Mouse (Mus musculus): ENCODE data around the gene Sh3rf1. TPM values are rescaled to one million over a fixed set of nuclear protein-coding genes. Genes with fewer than 3 reads are reported as not detected.
"Not testable (repeated sequence)": the region's sequence is repeated elsewhere in the genome, so short reads cannot be mapped to it uniquely, and the experiment has no call there.

The Sh3rf1 gene
- total and polyA plus RNA-seq, 3 experiments = 9.9 to 11.4 (median 11.0) TPM

DNA sequence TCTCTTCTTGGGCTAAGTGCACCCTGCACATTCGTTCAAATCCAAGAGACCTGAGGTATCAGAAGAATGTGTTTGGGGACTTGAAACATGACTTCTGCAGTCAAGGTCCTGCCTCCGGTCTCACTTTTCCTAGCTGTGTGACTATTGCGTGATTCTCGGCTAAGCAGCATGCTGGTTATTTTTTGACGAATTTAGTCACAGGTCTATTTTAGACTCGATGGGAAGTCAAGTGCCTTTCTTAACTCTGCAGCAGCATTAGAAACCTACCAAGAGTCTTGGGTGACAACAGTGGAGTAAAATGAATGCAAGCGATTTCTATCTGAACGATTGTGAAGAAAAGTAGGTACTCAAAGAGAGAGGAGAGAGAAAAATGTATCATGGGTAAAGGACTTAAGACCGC, 149.6 kb downstream of the Sh3rf1 start:
- DNase-seq = no peak

GRCm38 (mm10) chr8:61374059-61374755, 150.5 kb downstream of the Sh3rf1 start:
- DNase-seq = no peak

GRCm38 (mm10) chr8:61375205-61375604, 151.5 kb downstream of the Sh3rf1 start:
- no peak for DNase-seq

DNA sequence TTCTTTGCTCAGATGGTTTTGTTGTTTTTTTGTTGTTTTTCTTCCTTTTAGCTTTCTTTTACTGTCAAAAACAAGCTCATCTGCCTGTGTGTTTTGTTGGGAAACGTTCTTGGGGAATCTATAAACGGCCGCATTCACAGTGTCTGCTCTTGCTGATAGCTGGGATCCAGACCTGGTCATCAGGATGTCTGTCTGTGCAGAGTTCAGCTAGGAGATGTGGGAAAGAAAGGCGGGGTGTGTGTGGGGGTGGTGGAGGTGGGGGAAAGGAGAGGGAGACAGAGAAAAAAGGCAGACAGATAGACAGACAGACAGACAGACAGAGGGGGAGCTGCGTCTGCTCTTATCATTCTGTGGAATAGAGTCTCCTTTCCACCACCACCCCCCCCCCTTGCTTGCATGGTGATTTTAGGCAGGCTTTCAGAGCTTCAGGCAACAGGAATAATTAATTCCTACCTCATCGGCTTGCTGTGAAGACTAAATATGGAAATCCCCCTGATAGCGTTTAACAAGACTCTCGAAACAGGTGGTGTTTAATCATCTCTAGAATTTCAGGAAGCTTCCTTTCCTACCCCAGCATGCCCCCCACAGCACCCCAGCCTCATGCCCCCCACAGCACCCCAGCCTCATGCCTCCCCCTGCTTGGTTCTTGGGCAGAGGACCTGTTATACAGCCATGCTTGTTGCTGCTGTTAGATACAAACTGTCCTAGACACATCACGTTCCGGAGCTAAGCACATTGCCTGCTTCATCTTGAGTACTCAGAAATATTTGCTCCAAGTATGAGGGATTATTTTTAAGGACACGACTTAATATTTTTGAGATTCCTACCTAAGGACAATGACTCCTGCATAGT, 155.4 kb downstream of the Sh3rf1 start:
- no peak for DNase-seq

DNA sequence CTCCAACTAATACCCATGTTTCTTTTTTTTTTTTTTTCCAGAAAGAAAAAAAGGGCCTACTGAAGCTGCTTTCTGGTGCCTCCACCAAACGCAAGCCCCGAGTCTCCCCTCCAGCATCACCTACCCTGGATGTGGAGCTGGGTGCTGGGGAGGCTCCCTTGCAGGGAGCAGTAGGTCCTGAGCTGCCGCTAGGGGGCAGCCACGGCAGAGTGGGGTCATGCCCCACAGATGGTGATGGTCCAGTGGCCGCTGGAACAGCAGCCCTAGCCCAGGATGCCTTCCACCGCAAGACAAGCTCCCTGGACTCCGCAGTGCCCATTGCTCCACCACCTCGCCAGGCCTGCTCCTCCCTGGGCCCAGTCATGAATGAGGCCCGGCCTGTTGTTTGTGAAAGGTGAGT, 160.9 kb downstream of the Sh3rf1 start:
- DNase-seq = no peak

- DNase-seq = no peak
Measured at GRCm38 (mm10) chr8:61385502-61386191, 162.0 kb downstream of the Sh3rf1 start.

DNA sequence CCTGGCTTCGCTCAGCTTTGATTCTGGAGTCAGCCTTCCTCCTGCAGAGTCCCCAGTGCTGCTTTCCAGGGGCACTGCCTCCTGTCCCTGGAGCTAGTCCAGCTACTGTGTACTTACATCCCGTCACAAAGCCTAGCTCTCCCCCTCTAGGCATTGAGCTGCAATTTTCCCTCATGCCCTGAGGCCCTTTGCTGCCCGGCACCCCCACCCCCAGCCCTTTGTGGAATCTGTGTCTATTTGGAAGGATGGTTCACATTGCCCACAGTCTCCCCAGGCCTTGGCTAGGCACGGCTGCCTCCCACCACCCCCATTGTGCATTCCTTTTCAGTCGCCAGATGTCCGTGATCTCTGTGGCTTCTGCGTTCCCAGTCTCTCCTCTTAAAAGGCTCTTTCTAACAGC, 163.0 kb downstream of the Sh3rf1 start:
- DNase-seq = no peak

DNA sequence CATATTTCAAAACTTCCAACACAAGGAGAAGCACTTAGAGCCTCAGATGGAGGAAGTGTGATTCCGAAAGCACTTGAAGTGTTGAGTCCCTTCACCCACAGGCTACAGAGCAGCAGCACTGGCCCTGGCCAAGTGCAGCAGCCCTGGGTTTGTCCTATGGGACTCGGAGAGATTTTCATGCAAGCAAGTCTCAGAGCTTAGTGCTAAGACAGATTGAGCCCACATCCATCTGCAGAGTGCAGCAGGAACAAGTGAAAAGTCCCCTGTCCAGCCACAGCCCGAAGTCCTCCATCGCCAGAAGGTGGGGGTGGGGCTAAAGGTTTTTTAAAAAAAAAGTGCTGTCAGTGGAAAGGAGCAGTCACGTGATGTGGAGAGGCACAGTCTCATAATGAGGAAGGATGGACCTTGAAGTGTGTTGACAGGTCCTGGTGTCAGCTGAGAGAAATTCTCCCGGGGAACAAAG, 163.9 kb downstream of the Sh3rf1 start:
- DNase-seq = no peak

DNA sequence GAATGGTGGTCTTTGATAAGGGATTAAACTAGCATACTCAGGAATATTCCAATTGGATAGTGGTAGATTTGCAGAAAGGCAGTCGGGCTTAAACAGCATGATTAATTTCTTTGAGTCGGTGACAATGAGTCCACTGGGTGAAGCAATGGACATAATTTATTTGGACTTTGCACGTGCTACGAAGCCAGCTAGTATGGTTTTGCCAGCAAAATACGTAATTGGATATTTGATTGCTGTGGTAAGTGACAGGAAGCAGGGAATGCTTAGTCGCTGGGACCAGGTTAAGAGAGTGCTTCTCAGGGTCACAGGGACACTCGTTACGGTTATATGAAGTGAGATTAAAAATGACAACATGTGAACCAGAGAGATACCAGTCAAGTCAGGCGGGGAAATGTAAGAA, 164.7 kb downstream of the Sh3rf1 start:
- no peak for DNase-seq

DNA sequence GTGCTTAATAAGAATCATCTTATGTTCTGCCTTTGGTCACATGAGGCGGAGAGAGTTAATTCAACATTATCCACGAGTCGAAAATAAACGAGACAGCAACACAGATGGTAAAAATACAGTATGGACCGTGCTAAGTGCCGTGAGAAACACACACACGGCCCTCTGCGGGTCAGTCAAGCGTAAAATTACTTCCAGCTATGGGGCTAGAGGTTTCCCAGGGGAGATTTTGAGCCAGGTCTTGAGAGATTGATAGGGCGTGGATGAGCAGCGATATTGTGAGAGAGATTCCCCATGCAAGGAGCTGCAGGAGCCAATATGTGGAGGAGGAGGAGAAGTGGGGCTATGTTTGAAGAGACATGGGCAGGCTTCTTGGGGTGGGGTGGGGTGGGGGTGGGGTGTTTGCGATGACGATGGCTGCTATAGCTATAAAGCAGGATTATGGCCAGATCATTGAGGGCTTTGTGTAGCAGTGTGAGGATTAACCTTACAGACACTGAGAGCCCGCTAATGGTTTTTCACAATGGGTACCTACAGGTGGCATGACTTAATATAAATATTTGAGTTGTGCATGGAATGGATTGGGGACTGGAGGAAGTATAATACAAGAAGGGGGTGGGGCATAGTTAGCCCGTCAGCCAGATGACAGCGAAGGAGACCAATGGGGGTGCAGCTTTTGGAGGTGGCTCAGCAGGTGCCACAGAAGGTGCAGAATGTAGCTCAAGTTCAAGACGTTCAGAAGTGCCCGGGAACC, 166.8 kb downstream of the Sh3rf1 start:
- no peak for DNase-seq

DNA sequence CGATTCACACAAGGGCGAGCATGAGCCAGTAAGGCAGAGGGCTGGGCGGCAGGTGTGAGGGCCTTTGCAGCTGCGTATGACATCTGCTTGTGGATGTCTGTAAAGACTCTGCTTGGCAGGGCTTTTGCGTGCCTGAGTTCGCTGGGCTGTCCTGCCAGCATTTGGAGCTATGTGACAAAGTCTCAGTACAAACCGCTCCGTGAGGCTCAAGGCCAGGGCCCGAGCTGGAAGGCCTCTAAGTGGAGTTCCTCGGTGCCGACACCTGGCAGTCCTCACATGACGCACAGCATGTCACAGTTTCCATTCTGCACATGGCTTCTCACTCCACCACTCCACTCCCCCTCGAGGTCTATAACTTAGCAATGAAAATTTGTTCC, 167.4 kb downstream of the Sh3rf1 start:
- peak; percentile 23 for DNase-seq

DNA sequence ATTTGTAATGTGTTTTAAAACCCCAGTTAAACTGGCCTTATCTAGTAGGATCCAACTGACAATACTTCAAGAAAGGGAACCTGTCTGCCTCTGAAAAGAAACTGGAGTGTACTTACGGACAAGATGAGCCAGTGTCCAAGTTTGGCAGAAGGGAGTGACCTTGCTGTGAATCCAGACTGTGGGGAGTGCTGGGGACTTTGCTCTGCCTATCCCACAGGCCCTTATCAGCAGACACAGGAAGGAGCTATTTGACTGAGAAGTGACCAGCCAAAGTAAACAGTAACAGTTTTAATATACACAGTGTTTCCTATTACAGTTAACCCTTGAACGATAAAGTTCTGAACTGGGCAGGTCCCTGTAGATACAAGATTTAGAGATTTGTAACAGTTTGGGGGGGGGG, 173.5 kb downstream of the Sh3rf1 start:
- peak; percentile 39 for DNase-seq

- DNase-seq = peak; percentile 66
Measured at GRCm38 (mm10) chr8:61397755-61398154, 174.1 kb downstream of the Sh3rf1 start.

DNA sequence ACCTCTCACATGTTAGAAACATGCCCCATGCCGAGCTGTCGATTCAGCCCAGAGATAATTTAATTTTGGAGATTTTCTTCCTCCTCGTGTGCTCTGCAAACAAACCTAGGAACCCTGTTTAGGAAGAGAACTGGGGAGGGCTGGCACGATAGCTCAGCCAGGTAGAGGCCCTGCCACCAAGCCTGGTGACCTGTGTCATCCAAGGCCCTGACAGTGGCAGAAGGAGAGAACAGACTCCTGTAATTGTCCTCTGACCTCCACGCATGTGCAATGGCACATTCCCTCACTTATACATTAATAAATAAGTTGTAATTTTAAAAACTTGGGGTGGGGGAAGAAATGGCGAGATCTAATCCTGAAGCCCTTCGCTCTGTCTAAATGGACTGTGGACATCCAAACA, 179.2 kb downstream of the Sh3rf1 start:
- no peak for DNase-seq

DNA sequence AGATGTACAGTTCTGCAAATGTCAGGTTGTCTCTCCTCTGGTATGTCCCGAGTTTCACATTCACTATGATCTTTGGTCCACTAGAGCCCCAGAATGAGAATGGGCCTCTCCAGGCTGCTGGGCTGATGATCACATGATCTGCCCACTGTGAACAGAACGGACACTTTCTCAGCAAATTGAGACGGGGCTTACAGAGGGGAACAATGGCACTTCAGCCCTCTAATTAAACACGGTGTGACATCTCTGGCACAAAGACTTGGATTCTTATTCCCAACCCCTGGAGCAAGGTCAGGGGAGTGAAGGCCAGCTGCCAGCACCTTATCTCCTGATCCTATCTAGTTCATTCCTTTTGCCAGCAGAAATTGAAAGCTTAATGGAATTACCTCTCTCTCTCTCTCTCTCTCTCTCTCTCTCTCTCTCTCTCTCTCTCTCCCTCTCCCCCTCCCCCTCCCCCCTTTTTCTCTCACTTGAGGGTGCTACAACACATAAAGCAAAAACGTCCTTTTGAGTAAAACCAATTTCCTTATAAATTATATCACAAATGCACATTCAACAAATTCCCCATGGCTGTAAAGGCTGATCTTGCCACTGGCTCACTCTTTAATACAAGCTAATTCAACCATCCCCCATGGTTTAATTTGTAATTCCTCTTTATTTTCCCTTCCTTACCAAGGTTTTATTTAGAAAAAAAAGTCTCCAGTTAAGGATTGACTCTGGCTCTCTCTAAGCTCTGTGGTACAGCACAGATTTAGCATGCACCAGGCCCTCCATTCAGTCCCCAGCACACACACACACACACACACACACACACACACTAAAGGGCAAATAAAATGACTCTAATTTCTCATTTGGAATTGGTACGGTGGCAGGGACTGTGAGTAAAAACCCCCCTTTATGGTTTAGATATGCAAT, 179.8 kb downstream of the Sh3rf1 start:
- DNase-seq = peak; percentile 62

- peak; percentile 8 for DNase-seq
Measured at GRCm38 (mm10) chr8:61404178-61404560, 180.5 kb downstream of the Sh3rf1 start.

DNA sequence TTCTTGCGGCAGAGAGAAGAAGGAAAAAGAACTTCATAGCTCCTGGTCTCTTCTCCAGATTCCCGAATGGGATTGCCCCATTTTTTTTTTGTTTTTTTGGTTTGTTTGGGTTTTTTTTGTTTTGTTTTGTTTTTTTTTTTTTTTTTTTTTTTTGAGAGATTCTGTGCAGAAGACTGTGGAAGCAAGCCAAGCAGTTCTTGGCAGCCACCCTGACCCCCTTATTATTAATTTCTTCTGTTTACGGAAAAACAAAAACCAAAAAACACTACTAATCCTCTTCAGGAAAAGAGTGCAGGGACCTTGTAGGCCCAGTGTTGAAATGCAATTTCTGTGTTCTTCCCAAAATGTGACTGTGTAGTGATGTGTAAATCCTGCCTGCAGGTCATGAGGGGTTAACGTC, 185.4 kb downstream of the Sh3rf1 start:
- DNase-seq = no peak

GRCm38 (mm10) chr8:61409712-61410111, 186.0 kb downstream of the Sh3rf1 start:
- DNase-seq = not testable (repeated sequence)

DNA sequence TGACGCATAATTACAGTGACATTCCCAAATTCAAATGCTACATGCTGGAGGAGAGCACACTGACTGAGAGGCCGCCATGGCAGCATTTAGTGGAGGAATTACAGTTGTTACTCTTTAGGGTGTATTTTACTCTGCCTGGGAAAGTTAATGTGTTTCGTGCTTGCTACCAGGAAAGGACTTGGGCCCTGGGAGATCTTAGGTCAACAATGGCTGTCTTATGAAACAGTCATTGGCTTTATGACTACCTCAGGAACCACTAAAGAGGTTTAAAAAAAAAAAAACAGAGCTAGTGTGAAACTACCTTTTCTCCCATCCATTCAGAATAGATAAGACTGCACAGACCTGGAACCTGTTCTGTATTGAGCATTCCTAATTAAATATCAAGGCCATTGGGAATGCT, 195.8 kb downstream of the Sh3rf1 start:
- DNase-seq = no peak

GRCm38 (mm10) chr8:61420166-61420565, 196.5 kb downstream of the Sh3rf1 start:
- DNase-seq = peak; percentile 9

DNA sequence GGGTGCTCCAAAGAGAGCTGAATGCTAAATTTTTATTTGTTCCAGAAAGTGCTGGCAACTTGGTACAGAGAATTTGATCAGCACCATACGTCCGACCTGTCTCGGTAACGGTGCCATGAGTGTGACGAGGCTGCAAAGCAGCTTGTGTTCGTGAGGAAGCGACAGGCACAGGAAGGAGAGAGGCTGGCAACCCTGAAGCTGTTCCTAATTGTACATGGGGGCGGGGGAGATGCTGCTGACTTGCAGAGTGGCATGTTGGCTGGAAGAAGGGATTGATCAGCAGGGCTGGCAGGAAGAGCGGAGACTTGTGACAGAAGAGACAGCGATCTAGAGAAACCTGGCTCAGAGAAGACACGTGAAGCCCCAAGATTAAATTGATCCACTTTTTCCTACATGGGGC, 197.9 kb downstream of the Sh3rf1 start:
- no peak for DNase-seq

Data from adrenal gland, adult 2 months (tissue).